Mouse (Mus musculus): ENCODE data around the gene Gm47985. TPM values are rescaled to one million over a fixed set of nuclear protein-coding genes. Genes with fewer than 3 reads are reported as not detected.
"Not testable (repeated sequence)": the region's sequence is repeated elsewhere in the genome, so short reads cannot be mapped to it uniquely, and the experiment has no call there.

Gene Gm47985
- under 1 TPM; 0.29 to 0.80 TPM for total RNA-seq (2021)
- polyA plus RNA-seq (2012; rRNA removed) = 1.1 and 3.2 TPM in 2 replicates
- long read RNA-seq = 0 reads

GRCm38 (mm10) chr1:151182266-151182665, at the start of gene Gm47985:
TSS of gene Gm47985 (plus strand) at chr1:151182537.
- intact Hi-C loops (cut with DNase I); H3K9ac ChIP-seq (ENCODE audit: low read depth, low read length); H3K36me3 ChIP-seq (ENCODE audit: control insufficient read depth, insufficient read depth, low read length); H3K79me2 ChIP-seq (replicated peaks; ENCODE audit: control insufficient read depth, insufficient read depth, low read length); H3K27ac ChIP-seq; H3K4me3 ChIP-seq; H3K4me1 ChIP-seq (ENCODE audit: control insufficient read depth, insufficient read depth, low read length); H3K27me3 ChIP-seq (ENCODE audit: control insufficient read depth, insufficient read depth, low read length); DNase-seq: not testable (repeated sequence)
- WGBS = 88% methylated on average over 1 of the region's 7 CpGs

GRCm38 (mm10) chr1:151132686-151133085, 49.7 kb upstream of the Gm47985 start:
- no peak overlapping the region for H3K9ac ChIP-seq (ENCODE audit: low read depth, low read length)
- DNase-seq = no peak
- no peaks in the 10 kb centered on the region for H3K79me2 ChIP-seq (replicated peaks; ENCODE audit: control insufficient read depth, insufficient read depth, low read length)
- no peak overlapping the region for H3K27ac ChIP-seq
- peaks cover 6% of the 10 kb centered on the region for H3K36me3 ChIP-seq (ENCODE audit: control insufficient read depth, insufficient read depth, low read length)
- H3K4me1 ChIP-seq (ENCODE audit: control insufficient read depth, insufficient read depth, low read length) = peaks cover 3% of the 10 kb centered on the region
- no peak overlapping the region for H3K4me3 ChIP-seq
- no peak for TF ChIP-seq POLR2A (IDR thresholded peaks at IDR 0.05; ENCODE audit: insufficient read depth, low read depth, low read length)
- no peak for TF ChIP-seq CTCF (IDR thresholded peaks at IDR 0.05)
- no peak for TF ChIP-seq EP300 (IDR thresholded peaks at IDR 0.05; ENCODE audit: insufficient read depth, low read depth, low read length)
- no peaks in the 10 kb centered on the region for H3K27me3 ChIP-seq (ENCODE audit: control insufficient read depth, insufficient read depth, low read length)
- WGBS = 92% methylated on average over 7 of the region's 7 CpGs
- intact Hi-C loops (cut with DNase I) = no loop called here

- H3K4me1 ChIP-seq (ENCODE audit: control insufficient read depth, insufficient read depth, low read length) = no peaks in the 10 kb centered on the region; the same call in 1 of the 2 replicates
- no peak for TF ChIP-seq EP300 (IDR thresholded peaks at IDR 0.05; ENCODE audit: insufficient read depth, low read depth, low read length)
- no peaks in the 10 kb centered on the region for H3K79me2 ChIP-seq (replicated peaks; ENCODE audit: control insufficient read depth, insufficient read depth, low read length)
- intact Hi-C loops (cut with DNase I) = no loop called here
- H3K4me3 ChIP-seq = no peak overlapping the region
- H3K36me3 ChIP-seq (ENCODE audit: control insufficient read depth, insufficient read depth, low read length) = no peaks in the 10 kb centered on the region
- 60% methylated on average over 6 of the region's 6 CpGs for WGBS
- H3K9ac ChIP-seq (ENCODE audit: low read depth, low read length) = peak overlapping the region; percentile 31
- no peak overlapping the region for H3K27ac ChIP-seq
- no peak for DNase-seq
- no peaks in the 10 kb centered on the region for H3K27me3 ChIP-seq (ENCODE audit: control insufficient read depth, insufficient read depth, low read length)
Measured at GRCm38 (mm10) chr1:151138388-151138787, 43.9 kb upstream of the Gm47985 start.

- no peaks in the 10 kb centered on the region for H3K79me2 ChIP-seq (replicated peaks; ENCODE audit: control insufficient read depth, insufficient read depth, low read length)
- intact Hi-C loops (cut with DNase I) = loop anchor here (5.0 kb wide), 1 partner anchor 39 kb away; no protein-coding TSS in a partner anchor
Measured at GRCm38 (mm10) chr1:151140956-151141355, 41.4 kb upstream of the Gm47985 start.

GRCm38 (mm10) chr1:151144471-151145146, 37.7 kb upstream of the Gm47985 start:
- Histone ChIP-seq H3K27me3 (ENCODE audit: control insufficient read depth, insufficient read depth, low read length) (no peaks in the 10 kb centered on the region), H3K4me1 (ENCODE audit: control insufficient read depth, insufficient read depth, low read length) (peaks cover 2% of the 10 kb centered on the region), H3K9ac (ENCODE audit: low read depth, low read length) (no peak overlapping the region), H3K27ac (peak overlapping the region; percentile 81), H3K79me2 (replicated peaks; ENCODE audit: control insufficient read depth, insufficient read depth, low read length) (no peaks in the 10 kb centered on the region), H3K4me3 (no peak overlapping the region), H3K36me3 (ENCODE audit: control insufficient read depth, insufficient read depth, low read length) (peaks cover 7% of the 10 kb centered on the region; the same call in 1 of the 2 replicates)
- peak in 1 of 2 experiments; percentile 26 for DNase-seq
- 22% methylated on average over 6 of the region's 6 CpGs for WGBS
- intact Hi-C loops (cut with DNase I) = loop anchor here (5.0 kb wide), 1 partner anchor 42 kb away; no protein-coding TSS in a partner anchor
- TF ChIP-seq POLR2A (IDR thresholded peaks at IDR 0.05; ENCODE audit: insufficient read depth, low read depth, low read length) = no peak
- TF ChIP-seq EP300 (IDR thresholded peaks at IDR 0.05; ENCODE audit: insufficient read depth, low read depth, low read length) = no peak
- TF ChIP-seq CTCF (IDR thresholded peaks at IDR 0.05) = no peak

More at GRCm38 (mm10) chr1:151140956-151141355, 41.4 kb upstream of the Gm47985 start:
- Histone ChIP-seq H3K9ac (ENCODE audit: low read depth, low read length) (no peak overlapping the region), H3K27me3 (ENCODE audit: control insufficient read depth, insufficient read depth, low read length) (no peaks in the 10 kb centered on the region), H3K36me3 (ENCODE audit: control insufficient read depth, insufficient read depth, low read length) (peaks cover 7% of the 10 kb centered on the region; the same call in 1 of the 2 replicates), H3K27ac (no peak overlapping the region), H3K4me3 (no peak overlapping the region), H3K4me1 (ENCODE audit: control insufficient read depth, insufficient read depth, low read length) (peaks cover 2% of the 10 kb centered on the region)
- no peak for DNase-seq
- 89% methylated on average over 3 of the region's 3 CpGs for WGBS
- TF ChIP-seq EP300 (IDR thresholded peaks at IDR 0.05; ENCODE audit: insufficient read depth, low read depth, low read length) (no peak), POLR2A (IDR thresholded peaks at IDR 0.05; ENCODE audit: insufficient read depth, low read depth, low read length) (no peak), CTCF (IDR thresholded peaks at IDR 0.05) (no peak)

GRCm38 (mm10) chr1:151147801-151148200, 34.5 kb upstream of the Gm47985 start:
- TF ChIP-seq EP300 (IDR thresholded peaks at IDR 0.05; ENCODE audit: insufficient read depth, low read depth, low read length) (no peak), POLR2A (IDR thresholded peaks at IDR 0.05; ENCODE audit: insufficient read depth, low read depth, low read length) (no peak), CTCF (IDR thresholded peaks at IDR 0.05) (no peak)
- no peak for DNase-seq
- H3K27me3 ChIP-seq (ENCODE audit: control insufficient read depth, insufficient read depth, low read length) = no peaks in the 10 kb centered on the region
- peaks cover 7% of the 10 kb centered on the region; the same call in 1 of the 2 replicates for H3K36me3 ChIP-seq (ENCODE audit: control insufficient read depth, insufficient read depth, low read length)
- no peak overlapping the region for H3K9ac ChIP-seq (ENCODE audit: low read depth, low read length)
- H3K4me1 ChIP-seq (ENCODE audit: control insufficient read depth, insufficient read depth, low read length) = peaks cover 2% of the 10 kb centered on the region
- H3K4me3 ChIP-seq = no peak overlapping the region
- intact Hi-C loops (cut with DNase I) = no loop called here
- no peaks in the 10 kb centered on the region for H3K79me2 ChIP-seq (replicated peaks; ENCODE audit: control insufficient read depth, insufficient read depth, low read length)
- H3K27ac ChIP-seq = no peak overlapping the region
